Mouse (Mus musculus) lung, embryonic 16.5 days (tissue): ENCODE measurements around the gene Ankrd33. TPM values are rescaled to one million over a fixed set of nuclear protein-coding genes. Genes with fewer than 3 reads are reported as not detected.

ENCODE experiments used
- ATAC-seq: fragments of 200-750 bp; cut with Nextera tagmentation; 2 replicates; pipeline ENCODE4 v1.8.0; 2017; ENCODE audit warnings: low read depth, mild to moderate bottlenecking, moderate library complexity
- H3K27ac ChIP-seq: fragments of 300-500 bp; sonication (generic); 2 replicates; pipeline ENCODE4 v1.5.1; 2014; ENCODE audit warnings: mild to moderate bottlenecking, control low read depth, low read length
- H3K27me3 ChIP-seq: fragments of 300-500 bp; sonication (generic); 2 replicates; pipeline ENCODE4 v1.6.1; 2014; ENCODE audit warnings: low read depth, low read length, mixed read lengths; ENCODE audit not compliant: control insufficient read depth, insufficient read depth
- H3K36me3 ChIP-seq: fragments of 300-500 bp; sonication (generic); 2 replicates; pipeline ENCODE4 v1.6.1; 2014; ENCODE audit warnings: low read length; ENCODE audit not compliant: control insufficient read depth, insufficient read depth
- H3K4me1 ChIP-seq: fragments of 300-500 bp; sonication (generic); replicated peaks from 2 replicates; pipeline ENCODE4 v1.6.1; 2014; ENCODE audit warnings: low read length, mixed read lengths; ENCODE audit not compliant: control insufficient read depth, insufficient read depth
- H3K4me2 ChIP-seq: fragments of 300-500 bp; sonication (generic); 2 replicates; pipeline ENCODE4 v1.6.1; 2014; ENCODE audit warnings: low read depth, low read length, control low read depth
- H3K4me3 ChIP-seq: fragments of 300-500 bp; sonication (generic); 2 replicates; pipeline ENCODE4 v1.5.1; 2014; ENCODE audit warnings: mild to moderate bottlenecking, low read length, control low read depth
- H3K9ac ChIP-seq: fragments of 300-500 bp; sonication (generic); 2 replicates; pipeline ENCODE4 v1.6.1; 2014; ENCODE audit warnings: low read length, control low read depth
- H3K9me3 ChIP-seq: fragments of 300-500 bp; sonication (generic); 2 replicates; pipeline ENCODE4 v1.6.1; 2016; ENCODE audit warnings: low read length; ENCODE audit not compliant: control insufficient read depth
- WGBS: fragments of 180-500 bp; shearing (Covaris S2); extraction: QIAGEN DNeasy Blood & Tissue Kit; methylation state at CpG from one replicate; pipeline ENCODE4 v1.1.7; 2014; 5-methylcytosine and 5-hydroxymethylcytosine counted together
- polyA plus RNA-seq: library from polyadenylated mRNA; unstranded; fragments of >200 nt; fragmentation: Nextera tagmentation; extraction: Ambion mirVana; gene quantifications from 2 replicates; pipeline ENCODE4 v1.2.1, GENCODE M21; 2015

Ankrd33 gene
- polyA plus RNA-seq, 1 experiment from 2014 or later: not detected

GRCm38 (mm10) chr15:101082236-101082635 lies 33.3 kb upstream of the Ankrd33 start:
- H3K36me3 ChIP-seq: no peaks in the 10 kb centered on the region
- no peak overlapping the region for H3K9ac ChIP-seq
- H3K27ac ChIP-seq: peak overlapping the region; percentile 25; the same call in 1 of the 2 replicates
- no peak overlapping the region for H3K4me2 ChIP-seq
- H3K27me3 ChIP-seq: no peaks in the 10 kb centered on the region
- WGBS: 50% methylated on average over 4 of the region's 4 CpGs
- H3K4me3 ChIP-seq: no peak overlapping the region
- no peak for ATAC-seq
- H3K4me1 ChIP-seq: peaks cover 27% of the 10 kb centered on the region
- no peaks in the 10 kb centered on the region for H3K9me3 ChIP-seq

DNA sequence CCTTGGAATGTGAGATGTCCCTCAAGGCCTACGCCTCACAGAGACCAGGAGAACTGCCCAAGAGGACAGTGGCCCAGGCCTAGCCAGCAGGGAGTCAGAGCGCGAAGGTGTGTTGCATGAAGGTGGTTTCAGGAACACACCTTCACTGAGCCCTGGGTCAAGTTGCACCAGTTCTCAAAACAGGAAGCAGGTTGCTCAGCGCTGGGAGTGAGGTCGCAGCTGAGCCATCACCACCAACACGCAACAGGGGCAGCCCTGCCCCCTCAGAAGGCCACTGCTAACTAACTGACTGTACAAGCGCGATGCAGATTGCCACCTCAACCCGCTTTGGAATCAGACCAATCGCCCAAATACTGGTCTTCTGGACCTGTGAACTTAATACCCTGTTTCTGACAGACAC lies 31.1 kb upstream of the Ankrd33 start:
- no peak for ATAC-seq
- H3K36me3 ChIP-seq: no peaks in the 10 kb centered on the region

GRCm38 (mm10) chr15:101086451-101086850 lies 29.1 kb upstream of the Ankrd33 start:
- no peak for ATAC-seq
- H3K27ac ChIP-seq: no peak overlapping the region
- no peaks in the 10 kb centered on the region for H3K9me3 ChIP-seq
- WGBS: 63% methylated on average over 9 of the region's 9 CpGs
- H3K4me3 ChIP-seq: no peak overlapping the region
- H3K27me3 ChIP-seq: no peaks in the 10 kb centered on the region
- H3K4me2 ChIP-seq: no peak overlapping the region
- H3K9ac ChIP-seq: no peak overlapping the region
- peaks cover 12% of the 10 kb centered on the region for H3K4me1 ChIP-seq
- no peaks in the 10 kb centered on the region for H3K36me3 ChIP-seq

More for the DNA sequence above, 31.1 kb upstream of the Ankrd33 start:
- H3K4me1 ChIP-seq: peaks cover 17% of the 10 kb centered on the region
- H3K9ac ChIP-seq: no peak overlapping the region
- no peak overlapping the region for H3K4me2 ChIP-seq
- H3K27ac ChIP-seq: no peak overlapping the region
- no peaks in the 10 kb centered on the region for H3K9me3 ChIP-seq
- WGBS: 65% methylated on average over 10 of the region's 10 CpGs
- H3K27me3 ChIP-seq: no peaks in the 10 kb centered on the region
- H3K4me3 ChIP-seq: no peak overlapping the region

DNA sequence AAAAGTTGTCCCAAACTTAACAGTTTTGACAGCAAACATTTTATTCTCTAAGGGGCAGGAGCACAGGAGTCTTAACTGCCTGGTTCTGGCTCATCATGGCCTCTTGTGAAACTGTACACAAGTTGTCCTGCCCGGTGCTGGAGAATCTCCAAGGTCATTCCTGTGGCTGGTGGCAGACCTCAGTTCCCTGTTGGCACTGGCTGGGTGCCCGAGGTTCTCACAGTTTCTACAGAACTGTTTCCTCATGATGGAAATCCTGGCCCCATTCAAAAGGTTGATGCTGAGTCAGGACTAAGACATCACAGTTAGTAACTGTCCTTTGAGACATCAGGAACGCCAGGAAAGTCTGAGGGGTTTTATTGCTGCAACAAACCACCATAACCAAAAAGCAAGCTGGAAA lies 28.6 kb upstream of the Ankrd33 start:
- 49% methylated on average over 3 of the region's 3 CpGs for WGBS
- Histone ChIP-seq H3K4me1 (peaks cover 7% of the 10 kb centered on the region), H3K4me3 (no peak overlapping the region), H3K9me3 (no peaks in the 10 kb centered on the region), H3K27me3 (no peaks in the 10 kb centered on the region), H3K4me2 (no peak overlapping the region), H3K27ac (no peak overlapping the region), H3K36me3 (no peaks in the 10 kb centered on the region), H3K9ac (no peak overlapping the region)
- ATAC-seq: no peak

GRCm38 (mm10) chr15:101088291-101088690 lies 27.3 kb upstream of the Ankrd33 start:
- Histone ChIP-seq H3K27ac (no peak overlapping the region), H3K9me3 (no peaks in the 10 kb centered on the region), H3K4me1 (no peaks in the 10 kb centered on the region), H3K4me2 (no peak overlapping the region), H3K4me3 (no peak overlapping the region), H3K36me3 (no peaks in the 10 kb centered on the region), H3K27me3 (no peaks in the 10 kb centered on the region), H3K9ac (no peak overlapping the region)
- 49% methylated on average over 4 of the region's 4 CpGs for WGBS
- no peak for ATAC-seq

- Histone ChIP-seq H3K27me3 (no peaks in the 10 kb centered on the region), H3K36me3 (no peaks in the 10 kb centered on the region), H3K4me1 (no peaks in the 10 kb centered on the region), H3K27ac (no peak overlapping the region), H3K9ac (no peak overlapping the region), H3K4me2 (no peak overlapping the region), H3K4me3 (no peak overlapping the region), H3K9me3 (no peaks in the 10 kb centered on the region)
- WGBS: 94% methylated on average over 8 of the region's 8 CpGs
- no peak for ATAC-seq
These were observed 24.0 kb upstream of the Ankrd33 start for GRCm38 (mm10) chr15:101091551-101091950.

DNA sequence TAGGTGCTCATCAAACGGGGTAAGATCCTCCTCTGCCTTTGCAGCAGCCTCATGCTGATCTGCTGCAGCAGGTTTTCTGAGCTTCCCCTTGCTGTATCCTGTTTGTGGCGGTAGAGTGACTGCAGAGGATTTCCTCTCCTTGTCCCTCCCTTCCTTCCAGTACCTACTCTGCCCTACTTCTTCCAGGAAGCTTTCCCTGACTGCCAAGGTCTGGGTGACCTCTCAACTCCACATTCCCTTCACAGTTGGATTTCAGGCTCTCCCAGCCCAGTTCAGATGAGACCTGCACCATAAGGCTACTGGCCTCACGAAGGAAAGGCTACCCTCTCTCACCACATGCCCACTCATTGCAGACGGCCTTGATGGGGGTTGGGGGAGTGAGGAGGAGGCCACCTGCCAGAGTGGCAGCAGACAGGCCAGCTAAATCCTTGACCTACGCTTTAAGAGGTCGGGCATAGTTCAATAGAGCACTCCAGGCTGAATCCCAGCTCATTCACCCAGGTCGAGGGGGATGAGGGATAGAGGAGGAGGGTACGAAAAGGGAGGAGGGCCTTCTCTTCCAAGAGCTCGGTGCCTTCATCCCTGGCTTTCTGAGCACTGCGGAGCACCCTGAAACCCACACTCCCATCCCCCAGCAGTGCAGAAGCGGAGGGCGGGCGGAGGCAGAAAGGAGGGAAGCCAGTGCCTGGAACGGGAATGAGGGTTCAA lies 23.3 kb upstream of the Ankrd33 start:
- ATAC-seq: no peak

DNA sequence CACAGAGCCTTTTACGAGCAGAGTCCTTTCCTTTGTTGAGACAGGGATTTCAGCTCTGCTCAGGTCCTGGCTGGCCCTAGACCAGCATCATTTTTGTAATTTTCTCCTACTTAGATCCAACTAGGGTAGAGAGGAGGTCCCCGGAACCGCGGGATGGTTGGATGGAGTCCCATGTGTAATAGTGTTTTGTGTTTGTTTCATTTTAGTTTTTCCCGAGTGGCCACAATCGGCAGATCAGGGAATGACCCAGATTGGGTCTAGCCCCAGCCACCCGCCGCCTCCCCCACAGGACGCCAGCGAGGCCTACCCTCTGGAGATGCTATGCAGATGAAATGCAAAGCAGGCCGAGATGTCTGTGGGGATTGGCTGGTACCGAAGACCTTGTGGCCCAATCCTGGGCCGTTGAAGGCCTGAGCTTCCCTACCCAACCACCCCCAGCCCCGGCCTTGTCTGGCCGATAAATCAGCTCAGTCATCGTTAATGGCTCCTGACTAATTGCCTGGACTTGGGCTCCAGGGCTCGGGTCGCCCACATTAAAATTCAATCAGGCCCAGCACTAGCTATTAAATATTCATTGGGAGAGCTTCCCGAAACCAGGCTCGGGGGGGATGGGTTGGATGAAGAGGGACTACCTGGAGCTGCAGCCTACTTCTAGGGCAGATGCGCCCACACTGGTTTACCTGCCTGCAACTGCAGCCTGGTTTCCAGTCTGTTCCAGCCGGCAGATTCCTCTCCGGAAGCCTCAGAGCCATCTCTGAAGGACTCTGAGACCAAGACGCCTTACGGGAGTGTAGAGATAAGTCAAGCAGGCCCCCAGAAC lies 22.5 kb upstream of the Ankrd33 start:
- ATAC-seq: no peak
- Histone ChIP-seq H3K27me3 (no peaks in the 10 kb centered on the region; the same call in 1 of the 2 replicates), H3K36me3 (no peaks in the 10 kb centered on the region), H3K4me1 (peaks cover 4% of the 10 kb centered on the region), H3K4me3 (no peak overlapping the region), H3K9me3 (no peaks in the 10 kb centered on the region), H3K27ac (no peak overlapping the region), H3K9ac (no peak overlapping the region), H3K4me2 (no peak overlapping the region)
- WGBS: 34% methylated on average over 25 of the region's 25 CpGs

More for the DNA sequence above, 23.3 kb upstream of the Ankrd33 start:
- Histone ChIP-seq H3K9ac (no peak overlapping the region), H3K27ac (no peak overlapping the region), H3K9me3 (no peaks in the 10 kb centered on the region), H3K27me3 (no peaks in the 10 kb centered on the region), H3K36me3 (no peaks in the 10 kb centered on the region), H3K4me1 (no peaks in the 10 kb centered on the region), H3K4me3 (no peak overlapping the region), H3K4me2 (no peak overlapping the region)
- 50% methylated on average over 14 of the region's 14 CpGs for WGBS

GRCm38 (mm10) chr15:101093988-101094387 lies 21.6 kb upstream of the Ankrd33 start:
- ATAC-seq: no peak

More at GRCm38 (mm10) chr15:101093988-101094387, 21.6 kb upstream of the Ankrd33 start:
- no peak overlapping the region for H3K9ac ChIP-seq
- WGBS: 43% methylated on average over 6 of the region's 6 CpGs
- H3K27me3 ChIP-seq: no peaks in the 10 kb centered on the region; the same call in 1 of the 2 replicates
- H3K4me3 ChIP-seq: no peak overlapping the region
- no peak overlapping the region for H3K27ac ChIP-seq
- no peaks in the 10 kb centered on the region for H3K9me3 ChIP-seq
- H3K4me2 ChIP-seq: no peak overlapping the region
- no peaks in the 10 kb centered on the region for H3K36me3 ChIP-seq
- H3K4me1 ChIP-seq: peaks cover 6% of the 10 kb centered on the region
